Mouse (Mus musculus) forebrain, postnatal 0 days (tissue): ENCODE measurements around the gene Erich6. TPM values are rescaled to one million over a fixed set of nuclear protein-coding genes. Genes with fewer than 3 reads are reported as not detected.
A peak's percentile ranks its signal among the peaks of the same experiment; 100 is the strongest.

ENCODE experiments used
- ATAC-seq: fragments of 200-750 bp; cut with Nextera tagmentation; 2 replicates; pipeline ENCODE4 v1.8.0; 2017; ENCODE audit warnings: mild to moderate bottlenecking, moderate library complexity
- DNase-seq: peaks from one replicate; pipeline ENCODE4 v3.0.0-alpha.2; 2015
- H3K27ac ChIP-seq: fragments of 300-500 bp; sonication (generic); 2 replicates; pipeline ENCODE4 v1.5.1; 2014; ENCODE audit warnings: low read depth, mild to moderate bottlenecking, antibody characterized with exemption, low read length, moderate library complexity, mixed read lengths
- H3K27me3 ChIP-seq: fragments of 300-500 bp; sonication (generic); 2 replicates; pipeline ENCODE4 v1.6.1; 2014; ENCODE audit warnings: mild to moderate bottlenecking, low read length, mixed read lengths; ENCODE audit not compliant: insufficient read depth
- H3K36me3 ChIP-seq: fragments of 300-500 bp; sonication (generic); 2 replicates; pipeline ENCODE4 v1.6.1; 2014; ENCODE audit warnings: mild to moderate bottlenecking, moderate library complexity; ENCODE audit not compliant: insufficient read depth
- H3K4me1 ChIP-seq: fragments of 300-500 bp; sonication (generic); 2 replicates; pipeline ENCODE4 v1.6.1; 2014; ENCODE audit warnings: antibody characterized with exemption; ENCODE audit not compliant: insufficient read depth
- H3K4me2 ChIP-seq: fragments of 300-500 bp; sonication (generic); 2 replicates; pipeline ENCODE4 v1.6.1; 2014; ENCODE audit warnings: low read depth, mild to moderate bottlenecking, moderate library complexity
- H3K4me3 ChIP-seq: fragments of 300-500 bp; sonication (generic); 2 replicates; pipeline ENCODE4 v1.5.1; 2014; ENCODE audit warnings: low read depth, low read length, mixed read lengths
- H3K9ac ChIP-seq: fragments of 300-500 bp; sonication (generic); 2 replicates; pipeline ENCODE4 v1.6.1; 2014; ENCODE audit warnings: mild to moderate bottlenecking
- H3K9me3 ChIP-seq: fragments of 300-500 bp; sonication (generic); 2 replicates; pipeline ENCODE4 v1.6.1; 2016; ENCODE audit warnings: low read length
- CTCF ChIP-seq: sonication (generic); IDR thresholded peaks from 2 replicates; pipeline ENCODE4 v1.5.1; 2016; ENCODE audit warnings: antibody characterized with exemption, control low read depth, low read depth
- WGBS: fragments of 180-500 bp; shearing (Covaris S2); extraction: QIAGEN DNeasy Blood & Tissue Kit; methylation state at CpG from one replicate; pipeline ENCODE4 v1.1.7; 2014; 5-methylcytosine and 5-hydroxymethylcytosine counted together
- polyA plus RNA-seq: library from polyadenylated mRNA; unstranded; fragments of >200 nt; fragmentation: Nextera tagmentation; extraction: Ambion mirVana; gene quantifications from 2 replicates; pipeline ENCODE4 v1.2.1, GENCODE M21; 2015
- total RNA-seq: library from RNA; depleted of rRNA; stranded (reverse); fragments of >200 nt; gene quantifications from 2 replicates; pipeline ENCODE4 v1.2.3, GENCODE M21; 2014; rRNA removed

Gene Erich6
- 0.29 and 0.92 TPM in 2 replicates for total RNA-seq
- 0.33 and 0.45 TPM in 2 replicates for polyA plus RNA-seq

GRCm38 (mm10) chr3:58636406-58637295 lies at the start of gene Erich6:
Gene Erich6 (minus strand): TSS chr3:58637207.
- peak within 1 kb of the TSS; percentile 90 for H3K4me2 ChIP-seq
- H3K36me3 ChIP-seq, result no peaks in the 10 kb centered on the region
- ATAC-seq, result peak; percentile 91
- peak within 1 kb of the TSS; percentile 53 for H3K9ac ChIP-seq
- no peaks in the 10 kb centered on the region for H3K9me3 ChIP-seq
- H3K4me3 ChIP-seq, result peak within 1 kb of the TSS; percentile 49
- 2% methylated on average over 34 of the region's 34 CpGs for WGBS
- H3K27me3 ChIP-seq, result no peaks in the 10 kb centered on the region
- peak; percentile 33 for DNase-seq
- H3K4me1 ChIP-seq, result no peaks in the 10 kb centered on the region
- no peak within 1 kb of the TSS for H3K27ac ChIP-seq
- no peak for TF ChIP-seq CTCF

GRCm38 (mm10) chr3:58686206-58686921 lies 49.4 kb upstream of the Erich6 start:
- peaks cover 5% of the 10 kb centered on the region; the same call in 1 of the 2 replicates for H3K36me3 ChIP-seq
- DNase-seq (no peak), ATAC-seq (no peak)
- TF ChIP-seq CTCF, result no peak
- no peaks in the 10 kb centered on the region for H3K9me3 ChIP-seq
- H3K27me3 ChIP-seq, result no peaks in the 10 kb centered on the region
- H3K4me2 ChIP-seq, result no peak overlapping the region
- no peak overlapping the region for H3K4me3 ChIP-seq
- peaks cover 17% of the 10 kb centered on the region; the same call in 1 of the 2 replicates for H3K4me1 ChIP-seq
- 85% methylated on average over 7 of the region's 7 CpGs for WGBS
- no peak overlapping the region for H3K27ac ChIP-seq
- no peak overlapping the region for H3K9ac ChIP-seq

GRCm38 (mm10) chr3:58685396-58685795 lies 48.4 kb upstream of the Erich6 start:
- Histone ChIP-seq H3K9me3 (no peaks in the 10 kb centered on the region), H3K4me1 (peaks cover 17% of the 10 kb centered on the region; the same call in 1 of the 2 replicates), H3K36me3 (peaks cover 5% of the 10 kb centered on the region; the same call in 1 of the 2 replicates), H3K9ac (no peak overlapping the region), H3K4me2 (no peak overlapping the region), H3K27me3 (no peaks in the 10 kb centered on the region), H3K27ac (no peak overlapping the region), H3K4me3 (no peak overlapping the region)
- ATAC-seq, result no peak
- no peak for DNase-seq
- 89% methylated on average over 3 of the region's 3 CpGs for WGBS
- TF ChIP-seq CTCF, result no peak

- ATAC-seq (no peak), DNase-seq (no peak)
- H3K27ac ChIP-seq, result no peak overlapping the region
- no peaks in the 10 kb centered on the region for H3K27me3 ChIP-seq
- H3K9me3 ChIP-seq, result no peaks in the 10 kb centered on the region
- H3K4me3 ChIP-seq, result no peak overlapping the region
- no peak overlapping the region for H3K4me2 ChIP-seq
- H3K4me1 ChIP-seq, result 0 out of 2 replicates have a peak, but pooled peaks cover 9% of the 10 kb centered on the region
- WGBS, result 90% methylated on average over 7 of the region's 7 CpGs
- TF ChIP-seq CTCF, result no peak
- peaks cover 5% of the 10 kb centered on the region; the same call in 1 of the 2 replicates for H3K36me3 ChIP-seq
- H3K9ac ChIP-seq, result no peak overlapping the region
These were observed 46.3 kb upstream of the Erich6 start for GRCm38 (mm10) chr3:58683346-58683745.

GRCm38 (mm10) chr3:58682336-58682735 lies 45.3 kb upstream of the Erich6 start:
- Histone ChIP-seq H3K9ac (no peak overlapping the region), H3K4me3 (no peak overlapping the region), H3K27me3 (no peaks in the 10 kb centered on the region), H3K9me3 (no peaks in the 10 kb centered on the region), H3K4me2 (no peak overlapping the region), H3K36me3 (peaks cover 5% of the 10 kb centered on the region; the same call in 1 of the 2 replicates), H3K27ac (no peak overlapping the region), H3K4me1 (0 out of 2 replicates have a peak, but pooled peaks cover 8% of the 10 kb centered on the region)
- DNase-seq, result no peak
- WGBS, result 60% methylated on average over 4 of the region's 4 CpGs
- TF ChIP-seq CTCF, result no peak
- ATAC-seq, result no peak

- TF ChIP-seq CTCF, result no peak
- Histone ChIP-seq H3K9ac (no peak overlapping the region), H3K27me3 (no peaks in the 10 kb centered on the region), H3K27ac (no peak overlapping the region), H3K4me3 (no peak overlapping the region), H3K4me2 (no peak overlapping the region), H3K4me1 (0 out of 2 replicates have a peak, but pooled peaks cover 8% of the 10 kb centered on the region), H3K9me3 (no peaks in the 10 kb centered on the region), H3K36me3 (peaks cover 5% of the 10 kb centered on the region; the same call in 1 of the 2 replicates)
- WGBS, result 54% methylated on average over 2 of the region's 2 CpGs
- DNase-seq, result no peak
- ATAC-seq, result no peak
These were observed 44.8 kb upstream of the Erich6 start for GRCm38 (mm10) chr3:58681831-58682230.
